Comparison of ENCODE assay signal across 12 mouse cellular contexts in the genomic region with DNA sequence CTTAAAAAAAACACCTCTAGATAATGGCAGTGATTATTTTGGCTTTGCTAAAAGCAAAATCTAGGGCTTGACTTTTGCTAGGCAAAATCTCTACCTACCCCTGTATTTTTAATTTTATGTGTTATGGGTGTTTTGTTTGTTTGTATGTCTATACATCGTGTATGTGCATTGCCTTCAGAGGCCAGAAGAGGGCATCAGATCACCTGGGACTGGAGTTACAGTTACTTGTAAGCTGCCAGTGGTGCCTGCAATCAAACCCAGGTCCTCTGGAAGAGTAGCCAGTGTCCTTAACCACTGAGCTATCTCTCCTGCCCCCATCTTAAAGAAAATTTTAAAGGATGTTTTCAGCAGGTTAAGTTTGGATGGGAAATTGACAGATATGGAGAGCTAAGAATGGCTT. TPM values are rescaled to one million over a fixed set of nuclear protein-coding genes. Genes with fewer than 3 reads are reported as not detected.
DNase-seq lines count a peak whose midpoint lies in the region; ATAC-seq and TF ChIP-seq lines count a peak whose summit lies in the region.
"Had no signal": no experiment of that assay in that cellular context is flagged by ENCODE, and none has a peak within 500 bp of the region (broad histone marks: within the 10 kb centered on the region; RNA-seq: fewer than 3 reads in every experiment).

No protein-coding gene starts in this region.

- no peak for DNase-seq in kidney, postnatal 0 days (ENCODE audit: low spot score)
- no peak for DNase-seq in kidney, adult 8-10 months
- DNase-seq in thymus, postnatal 4 days: peak; percentile 22
- DNase-seq in thymus, postnatal 10 days (ENCODE audit: low spot score in 2 of 2): no peak
- peak; percentile 13 for DNase-seq in MEL-GATA-1-ER (ENCODE audit: extremely low read depth, low read depth)
- no peak for DNase-seq in frontal cortex, postnatal 25 days (ENCODE audit: low spot score in 2 of 2)
- DNase-seq in testis, postnatal 14 days (ENCODE audit: low spot score): no peak
- DNase-seq: adrenal gland, postnatal 25 days; kidney, adult 11 months; liver, embryonic 13.5 days had no signal

- peaks cover 39% of the 10 kb centered on the region for H3K36me3 ChIP-seq in kidney, postnatal 0 days (ENCODE audit: insufficient read depth, low read length)

- ATAC-seq in kidney, postnatal 0 days (replicated peaks; ENCODE audit: low FRiP score, low read depth): no peak
- ATAC-seq: midbrain, embryonic 15.5 days had no signal

- no peak overlapping the region for H3K4me3 ChIP-seq in kidney, postnatal 0 days (replicated peaks; ENCODE audit: low read depth, low read length)
- H3K4me3 ChIP-seq: liver, embryonic 13.5 days; midbrain, embryonic 15.5 days; stomach, embryonic 15.5 days had no signal

- H3K27ac ChIP-seq in kidney, postnatal 0 days: no peak overlapping the region
- H3K27ac ChIP-seq: liver, embryonic 13.5 days; midbrain, embryonic 15.5 days; stomach, embryonic 15.5 days had no signal

- H3K27me3 ChIP-seq in kidney, postnatal 0 days (ENCODE audit: insufficient read depth, low read length): no peaks in the 10 kb centered on the region
- H3K27me3 ChIP-seq: liver, embryonic 13.5 days; midbrain, embryonic 15.5 days; stomach, embryonic 15.5 days had no signal

- H3K4me2 ChIP-seq in kidney, postnatal 0 days (ENCODE audit: low read length): no peak overlapping the region
- H3K4me2 ChIP-seq: liver, embryonic 13.5 days; midbrain, embryonic 15.5 days; stomach, embryonic 15.5 days had no signal

- H3K9ac ChIP-seq in kidney, postnatal 0 days (ENCODE audit: low read depth, low read length): no peak overlapping the region
- H3K9ac ChIP-seq: liver, embryonic 13.5 days; midbrain, embryonic 15.5 days; stomach, embryonic 15.5 days had no signal

- peak; percentile 28; the same call in 1 of the 2 replicates for TF ChIP-seq CTCF in kidney, postnatal 0 days (IDR thresholded peaks at IDR 0.05; ENCODE audit: low read depth)

- peaks cover 17% of the 10 kb centered on the region for H3K4me1 ChIP-seq in kidney, postnatal 0 days (replicated peaks; ENCODE audit: insufficient read depth, low read length)

- WGBS in kidney, postnatal 0 days: 93% methylated on average over 1 of the region's 1 CpGs

- no peaks in the 10 kb centered on the region for H3K9me3 ChIP-seq in kidney, postnatal 0 days (replicated peaks; ENCODE audit: low read length)
- H3K9me3 ChIP-seq: liver, embryonic 13.5 days; midbrain, embryonic 15.5 days; stomach, embryonic 15.5 days had no signal

RNA-seq across cellular contexts. Expression of a gene that starts 4.1 kb away (rescaled TPM):
- 55.3 and 57.4 TPM in 2 replicates for polyA plus RNA-seq in kidney, postnatal 0 days (2015; fragmentation: Nextera tagmentation; extraction: Ambion mirVana)

RNA-seq across cellular contexts. Expression of a gene that starts 5.0 kb away (rescaled TPM):
- 33.3 and 34.2 TPM in 2 replicates for polyA plus RNA-seq in kidney, postnatal 0 days (2015; fragmentation: Nextera tagmentation; extraction: Ambion mirVana)

RNA-seq across cellular contexts. Expression of a gene that starts 26.0 kb away (rescaled TPM):
- 49.7 and 50.5 TPM in 2 replicates for polyA plus RNA-seq in kidney, postnatal 0 days (2015; fragmentation: Nextera tagmentation; extraction: Ambion mirVana)

RNA-seq across cellular contexts. Expression of a gene that starts 46.9 kb away (rescaled TPM):
- polyA plus RNA-seq in kidney, postnatal 0 days (2015; fragmentation: Nextera tagmentation; extraction: Ambion mirVana): 17.2 and 18.6 TPM in 2 replicates

RNA-seq across cellular contexts. Expression of a gene that starts 47.1 kb away (rescaled TPM):
- polyA plus RNA-seq in kidney, postnatal 0 days (2015; fragmentation: Nextera tagmentation; extraction: Ambion mirVana): 35.0 and 37.4 TPM in 2 replicates

Comparison
In these comparisons a context has a peak if more than half of its experiments do, and no peak if none do; other contexts are left out.
1. DNase-seq: peak in thymus, postnatal 4 days (single experiment) and MEL-GATA-1-ER (single experiment); none in kidney, postnatal 0 days (single experiment), kidney, adult 8-10 months (0 of 2), thymus, postnatal 10 days (0 of 2), frontal cortex, postnatal 25 days (0 of 2) and testis, postnatal 14 days (single experiment).